Mouse (Mus musculus) cerebellum, postnatal 4 days (tissue): Measurements from ENCODE around the gene Yod1.

ENCODE experiments used
- DNase-seq, 2 experiments: peaks; one replicate each; pipeline ENCODE4 v3.0.0; 2022; ENCODE audit warnings: low spot score in 2 of 2, mixed read lengths in 1 of 2

The Yod1 gene

GRCm38 (mm10) chr1:130770487-130770886, 53.4 kb downstream of the Yod1 start:
- DNase-seq = no peak

- DNase-seq = no peak
These were observed 53.9 kb downstream of the Yod1 start for GRCm38 (mm10) chr1:130770981-130771494.
